Mouse (Mus musculus) urinary bladder, postnatal 10 days (tissue): ENCODE results near the gene Gm10142.
"Not testable (repeated sequence)": the region's sequence is repeated elsewhere in the genome, so short reads cannot be mapped to it uniquely, and the experiment has no call there.

ENCODE experiments used
- DNase-seq: peaks from one replicate; pipeline ENCODE4 v3.0.0; 2022; ENCODE audit warnings: low spot score

Gene Gm10142

DNA sequence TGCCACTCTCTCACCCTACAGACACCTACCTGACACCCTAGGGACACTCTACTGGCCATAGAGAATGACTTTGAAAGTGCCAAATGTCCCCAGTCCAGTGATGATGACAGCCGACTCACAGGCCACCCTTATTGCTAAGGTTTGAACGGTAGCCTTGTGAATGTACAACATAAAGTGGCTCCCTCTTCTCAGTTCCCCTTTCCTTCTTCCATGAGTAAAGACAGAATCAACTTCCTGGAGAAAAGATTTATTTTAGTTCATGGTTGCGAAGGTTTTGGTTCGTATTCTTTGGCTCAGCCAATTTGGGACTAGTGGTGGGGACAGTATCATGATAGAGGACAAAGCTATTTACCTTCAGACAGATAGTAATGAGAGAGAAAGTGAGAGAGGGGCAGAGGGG is 23.3 kb downstream of the Gm10142 start:
- DNase-seq = no peak

DNA sequence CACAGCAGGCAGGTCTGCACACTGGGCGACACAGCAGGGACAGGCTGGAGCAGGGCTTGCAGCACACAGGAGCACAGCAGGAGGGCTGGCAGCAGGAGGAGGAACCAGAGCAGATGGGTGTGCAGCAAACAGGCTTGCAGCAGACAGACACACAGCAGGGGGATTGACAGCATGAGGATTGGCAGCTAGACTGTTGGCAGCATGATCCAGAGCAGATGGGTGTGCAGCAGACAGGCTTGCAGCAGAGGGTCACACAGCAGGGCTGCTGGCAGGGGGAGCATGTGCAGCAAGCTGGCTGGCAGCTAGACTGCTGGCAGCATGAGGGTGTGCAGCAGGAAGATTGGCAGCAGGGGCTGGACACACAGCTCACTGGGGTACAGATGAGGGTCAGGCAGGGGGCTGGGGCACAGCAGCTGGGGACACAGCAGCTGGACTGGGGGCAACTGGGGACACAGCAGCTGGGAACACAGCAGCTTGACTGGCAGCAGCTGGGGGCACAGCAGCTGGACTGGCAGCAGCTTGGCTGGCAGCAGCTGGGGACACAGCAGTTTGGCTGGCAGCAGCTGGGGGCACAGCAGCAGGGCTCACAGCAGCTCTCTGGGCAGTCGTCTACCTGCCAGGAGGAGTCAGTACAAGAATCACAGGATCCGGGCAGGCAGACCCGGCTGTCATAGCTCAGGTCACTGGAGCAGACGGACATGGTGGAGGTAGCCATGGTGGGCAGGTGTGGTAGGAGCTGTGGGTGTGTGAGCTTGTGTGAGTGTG is 26.5 kb downstream of the Gm10142 start, which contains the start of gene Gm18596:
Gene Gm18596, minus strand, starts transcription at position 715 of the 765 bp plus-strand sequence.
- DNase-seq = not testable (repeated sequence)

DNA sequence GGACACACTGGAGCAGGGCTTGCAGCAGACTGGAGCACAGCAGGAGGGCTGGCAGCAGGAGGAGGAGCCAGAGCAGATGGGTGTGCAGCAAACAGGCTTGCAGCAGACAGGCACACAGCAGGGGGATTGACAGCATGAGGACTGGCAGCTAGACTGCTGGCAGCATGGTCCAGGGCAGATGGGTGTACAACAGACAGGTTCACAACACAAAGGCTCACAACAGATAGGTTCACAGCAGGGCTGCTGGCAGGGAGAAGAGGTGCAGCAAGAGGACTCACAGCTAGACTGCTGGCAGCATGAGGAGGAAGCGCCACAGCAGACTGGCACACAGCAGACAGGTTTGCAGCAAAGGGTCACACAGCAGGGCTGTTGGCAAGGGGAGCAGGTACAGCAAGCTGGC is 35.1 kb downstream of the Gm10142 start:
- not testable (repeated sequence) for DNase-seq

DNA sequence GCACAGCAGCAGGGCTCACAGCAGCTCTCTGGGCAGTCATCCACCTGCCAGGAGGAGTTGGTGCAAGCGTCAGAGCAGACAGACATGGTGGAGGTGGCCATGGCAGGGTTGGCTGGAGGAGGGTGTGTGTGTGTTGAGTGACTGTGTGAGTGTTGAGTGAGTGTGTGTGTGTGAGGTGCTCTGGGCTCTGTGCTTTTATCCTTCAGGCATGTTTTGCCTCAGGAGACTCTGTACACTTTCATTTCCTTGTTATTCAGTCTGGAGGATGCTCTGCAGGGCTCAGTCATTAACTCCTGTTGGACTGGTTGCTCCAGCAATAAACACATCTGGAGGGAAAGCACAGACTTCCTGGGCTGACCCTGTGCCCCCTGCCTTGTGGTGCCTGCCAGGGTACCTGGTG is 35.6 kb downstream of the Gm10142 start, which contains the start of gene Gm9736:
Gene Gm9736, minus strand, starts transcription at position 101 of the 400 bp plus-strand sequence.
- not testable (repeated sequence) for DNase-seq

DNA sequence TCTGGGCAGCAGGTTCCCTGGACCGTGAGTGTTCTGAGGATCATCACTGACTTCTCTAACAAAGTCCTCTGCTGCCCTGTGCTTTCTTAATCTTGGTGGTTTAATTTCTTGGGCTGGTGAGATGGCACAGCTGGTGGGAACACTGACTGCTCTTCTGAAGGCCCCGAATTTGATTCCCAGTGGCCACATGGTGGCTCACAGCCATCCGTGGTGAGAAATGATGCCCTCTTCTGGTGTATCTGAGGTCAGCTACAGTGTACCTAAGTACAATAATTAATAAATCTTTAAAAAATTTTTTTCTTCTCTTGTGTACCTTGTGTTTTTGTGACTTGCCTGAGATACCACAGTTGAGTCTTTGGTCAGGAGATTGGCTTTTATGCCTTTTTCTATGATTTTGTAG is 36.7 kb downstream of the Gm10142 start:
- not testable (repeated sequence) for DNase-seq

DNA sequence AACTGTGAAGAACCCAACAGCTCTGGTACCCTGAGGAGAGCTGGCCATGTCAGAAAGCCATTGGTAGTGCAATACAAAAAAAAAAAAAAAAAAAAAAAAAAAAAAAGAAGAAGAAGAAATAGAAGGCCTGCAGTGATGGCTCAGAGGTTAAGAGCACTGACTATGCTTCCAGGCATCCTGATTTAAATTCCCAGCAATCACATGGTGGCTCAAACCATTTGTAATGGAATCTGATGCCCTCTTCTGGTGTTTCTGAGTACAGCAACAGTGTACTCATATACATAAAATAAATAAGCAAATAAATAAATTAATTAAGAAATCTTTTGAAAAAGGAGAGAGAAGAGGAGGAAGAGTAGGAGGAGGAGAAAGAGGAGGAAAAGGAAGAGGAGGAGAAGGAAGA is 37.8 kb downstream of the Gm10142 start:
- DNase-seq = no peak

DNA sequence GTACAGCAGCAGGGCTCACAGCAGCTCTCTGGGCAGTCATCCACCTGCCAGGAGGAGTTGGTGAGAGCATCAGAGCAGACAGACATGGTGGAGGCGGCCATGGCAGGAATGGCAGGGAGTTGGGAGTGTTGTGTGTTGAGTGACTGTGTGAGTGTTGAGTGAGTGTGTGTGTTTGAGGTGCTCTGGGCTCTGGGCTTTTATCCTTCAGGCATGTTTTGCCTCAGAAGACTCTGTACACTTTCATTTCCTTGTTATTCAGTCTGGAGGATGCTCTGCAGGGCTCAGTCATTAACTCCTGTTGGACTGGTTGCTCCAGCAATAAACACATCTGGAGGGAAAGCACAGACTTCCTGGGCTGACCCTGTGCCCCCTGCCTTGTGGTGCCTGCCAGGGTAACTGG is 44.0 kb downstream of the Gm10142 start, which contains the start of gene Gm3233:
Gene Gm3233, minus strand, starts transcription at position 101 of the 400 bp plus-strand sequence.
- not testable (repeated sequence) for DNase-seq
